Mouse (Mus musculus) liver, embryonic 14.5 days (tissue): ENCODE results near the gene Gm26938. TPM values are rescaled to one million over a fixed set of nuclear protein-coding genes. Genes with fewer than 3 reads are reported as not detected.
A peak's percentile ranks its signal among the peaks of the same experiment; 100 is the strongest.

Source experiments
- ATAC-seq: fragments of 200-750 bp; cut with Nextera tagmentation; 2 replicates; pipeline ENCODE4 v1.8.0; 2017; ENCODE audit warnings: moderate number of reproducible peaks, mild to moderate bottlenecking, moderate library complexity; ENCODE audit not compliant: insufficient read depth
- DNase-seq, 3 experiments: peaks; one replicate each; pipeline ENCODE4 v3.0.0-alpha.2; 2012 to 2013; ENCODE audit warnings: low read depth in 3 of 3, low spot score in 3 of 3
- H3K27ac ChIP-seq: fragments of 300-500 bp; sonication (generic); 2 replicates; pipeline ENCODE4 v1.5.1; 2014; ENCODE audit warnings: moderate library complexity, mild to moderate bottlenecking, control low read depth, inconsistent platforms
- H3K27me3 ChIP-seq: fragments of 300-500 bp; sonication (generic); 2 replicates; pipeline ENCODE4 v1.6.1; 2014; ENCODE audit warnings: mild to moderate bottlenecking, low read length, moderate library complexity; ENCODE audit not compliant: control insufficient read depth, insufficient read depth
- H3K36me3 ChIP-seq: fragments of 300-500 bp; sonication (generic); replicated peaks from 2 replicates; pipeline ENCODE4 v1.6.1; 2014; ENCODE audit warnings: low read depth; ENCODE audit not compliant: control insufficient read depth, insufficient read depth
- H3K4me1 ChIP-seq, 2 experiments: fragments of 200-500 bp in 1 of 2; fragments of 300-500 bp in 1 of 2; sonication (generic) in 1 of 2; replicated peaks; 2 replicates each; pipeline ENCODE4 v1.6.1; 2012 to 2014; ENCODE audit warnings: antibody characterized with exemption in 1 of 2, inconsistent platforms in 1 of 2, low read length in 1 of 2; ENCODE audit not compliant: control insufficient read depth in 2 of 2, insufficient read depth in 2 of 2
- H3K4me2 ChIP-seq: fragments of 300-500 bp; sonication (generic); 2 replicates; pipeline ENCODE4 v1.6.1; 2014; ENCODE audit warnings: low read depth, mild to moderate bottlenecking, control low read depth, moderate library complexity
- H3K4me3 ChIP-seq, 2 experiments: fragments of 200-500 bp in 1 of 2; fragments of 300-500 bp in 1 of 2; sonication (generic) in 1 of 2; 2 replicates each; pipeline ENCODE4 v1.5.1; 2012 to 2014; ENCODE audit warnings: low read depth in 2 of 2, low read length in 2 of 2, mild to moderate bottlenecking in 2 of 2, control low read depth in 1 of 2, inconsistent platforms in 1 of 2, moderate library complexity in 1 of 2; ENCODE audit not compliant: insufficient read depth in 1 of 2
- H3K9ac ChIP-seq: fragments of 300-500 bp; sonication (generic); replicated peaks from 2 replicates; pipeline ENCODE4 v1.6.1; 2014; ENCODE audit warnings: mild to moderate bottlenecking, control low read depth, moderate library complexity
- H3K9me3 ChIP-seq: fragments of 300-500 bp; sonication (generic); 2 replicates; pipeline ENCODE4 v1.6.1; 2016; ENCODE audit warnings: low read length, mixed read lengths; ENCODE audit not compliant: control insufficient read depth
- CTCF ChIP-seq: IDR thresholded peaks from 2 replicates; pipeline ENCODE4 v1.5.1; 2016; ENCODE audit warnings: antibody characterized with exemption, low read depth, control low read depth
- EP300 ChIP-seq: IDR thresholded peaks from 2 replicates; pipeline ENCODE4 v1.6.1; 2016; ENCODE audit warnings: antibody characterized with exemption, low read depth
- WGBS: fragments of 180-500 bp; shearing (Covaris S2); extraction: QIAGEN DNeasy Blood & Tissue Kit; methylation state at CpG from one replicate; pipeline ENCODE4 v1.1.7; 2014; ENCODE audit not compliant: insufficient replicate concordance; 5-methylcytosine and 5-hydroxymethylcytosine counted together
- polyA plus RNA-seq, 2 experiments: library from polyadenylated mRNA; depleted of rRNA in 1 of 2; stranded (reverse) in 1 of 2; unstranded in 1 of 2; fragments of >200 nt; fragmentation: Nextera tagmentation in 1 of 2; extraction: Ambion mirVana in 1 of 2; gene quantifications; 2 replicates each; pipeline versions ENCODE4 v1.2.1 to v1.2.3; 2012 to 2014

Gm26938 gene
- polyA plus RNA-seq, 2 experiments, result not detected

DNA sequence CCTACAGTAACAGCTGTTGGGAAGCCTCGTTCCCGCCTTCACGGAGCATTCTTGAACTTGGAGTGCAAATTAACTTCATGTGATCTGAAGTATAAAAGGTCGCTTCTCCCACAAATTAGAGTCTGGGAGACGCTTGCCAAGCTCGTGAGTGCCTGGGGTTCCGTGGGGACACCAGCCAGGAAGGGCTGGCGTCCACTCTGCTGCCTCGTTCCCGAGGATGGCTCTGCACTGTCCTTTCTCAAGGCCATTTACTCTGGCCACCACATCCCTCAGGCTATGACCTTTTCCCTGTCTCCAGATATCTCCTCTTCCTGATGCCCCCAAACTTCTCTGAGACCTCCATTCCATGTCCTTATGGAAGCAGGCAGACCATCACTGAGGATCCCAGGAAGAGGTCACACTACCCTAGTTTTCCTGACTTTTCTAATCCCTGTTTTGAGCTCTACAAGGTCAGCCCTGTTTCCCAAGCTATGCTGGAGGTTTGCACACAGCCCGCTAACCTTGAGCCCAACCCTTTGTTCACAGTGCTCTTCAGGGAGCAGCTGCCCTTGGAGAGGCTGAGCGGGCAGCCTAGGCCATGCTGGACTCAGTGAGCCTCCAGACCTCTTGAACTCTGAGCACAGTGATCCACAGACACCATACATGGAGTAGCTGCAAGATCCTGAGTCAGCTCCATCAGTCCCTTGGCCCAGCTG is 23.6 kb upstream of the Gm26938 start:
- H3K9me3 ChIP-seq, result no peaks in the 10 kb centered on the region
- H3K4me3 ChIP-seq, result no peak overlapping the region
- ATAC-seq (no peak), DNase-seq (no peak)
- WGBS, result 63% methylated on average over 12 of the region's 12 CpGs
- no peak overlapping the region for H3K4me2 ChIP-seq
- no peaks in the 10 kb centered on the region for H3K27me3 ChIP-seq
- H3K9ac ChIP-seq, result no peak overlapping the region
- no peak for TF ChIP-seq EP300
- TF ChIP-seq CTCF, result no peak
- no peak overlapping the region for H3K27ac ChIP-seq
- H3K4me1 ChIP-seq, result no peaks in the 10 kb centered on the region
- no peaks in the 10 kb centered on the region for H3K36me3 ChIP-seq

DNA sequence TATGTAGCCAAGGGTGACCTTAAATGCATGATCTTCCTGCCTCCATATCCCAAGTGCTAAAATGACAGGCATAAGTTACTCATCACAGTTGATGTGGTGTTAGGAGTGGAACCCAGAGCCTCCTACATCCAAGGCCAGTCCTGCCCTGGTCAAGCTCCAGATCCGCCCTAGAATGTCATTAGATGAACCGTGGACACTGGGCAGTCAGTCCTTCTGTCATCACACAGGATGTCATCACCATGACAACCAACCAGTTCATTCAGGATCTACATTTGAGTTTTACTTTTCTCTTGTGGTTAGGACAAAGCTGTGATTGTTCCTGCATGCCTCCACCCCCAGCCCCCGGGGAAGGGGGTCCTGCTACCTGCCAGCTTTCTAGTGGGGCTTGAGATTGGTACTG is 12.9 kb upstream of the Gm26938 start:
- no peak for ATAC-seq
- WGBS, result 32% methylated on average over 3 of the region's 3 CpGs
- Histone ChIP-seq H3K36me3 (no peaks in the 10 kb centered on the region), H3K27ac (no peak overlapping the region), H3K27me3 (no peaks in the 10 kb centered on the region), H3K9me3 (no peaks in the 10 kb centered on the region), H3K4me3 (no peak overlapping the region), H3K4me1 (no peaks in the 10 kb centered on the region), H3K4me2 (no peak overlapping the region), H3K9ac (no peak overlapping the region)
- TF ChIP-seq CTCF, result no peak
- no peak for TF ChIP-seq EP300
- no peak for DNase-seq

DNA sequence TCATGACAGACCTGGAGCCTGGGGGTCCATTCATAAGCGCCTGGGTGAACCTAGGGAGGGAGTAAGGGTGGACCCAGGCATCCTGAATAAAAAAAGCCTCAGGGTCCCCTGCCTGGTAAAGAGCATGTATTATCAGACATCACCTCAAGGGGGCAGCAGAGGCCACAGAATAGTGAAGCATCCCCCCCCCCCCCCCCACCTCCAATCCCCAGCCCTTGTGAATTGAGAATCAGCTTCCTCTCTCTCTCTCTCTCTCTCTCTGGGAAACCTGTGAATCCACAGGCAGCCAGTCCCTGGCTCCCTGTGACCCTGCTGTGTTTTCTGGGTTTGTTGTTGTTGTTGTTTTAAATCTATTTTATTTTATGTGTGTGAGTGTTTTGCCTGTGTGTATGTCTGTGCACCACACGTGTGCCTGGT is 12.3 kb upstream of the Gm26938 start:
- peak; percentile 49 for TF ChIP-seq CTCF
- TF ChIP-seq EP300, result no peak
- no peak overlapping the region for H3K9ac ChIP-seq
- ATAC-seq, result no peak
- H3K4me1 ChIP-seq, result no peaks in the 10 kb centered on the region
- 12% methylated on average over 2 of the region's 2 CpGs for WGBS
- DNase-seq, result no peak
- H3K4me3 ChIP-seq, result no peak overlapping the region
- no peaks in the 10 kb centered on the region for H3K27me3 ChIP-seq
- H3K4me2 ChIP-seq, result no peak overlapping the region
- no peaks in the 10 kb centered on the region for H3K9me3 ChIP-seq
- H3K36me3 ChIP-seq, result no peaks in the 10 kb centered on the region
- H3K27ac ChIP-seq, result no peak overlapping the region

DNA sequence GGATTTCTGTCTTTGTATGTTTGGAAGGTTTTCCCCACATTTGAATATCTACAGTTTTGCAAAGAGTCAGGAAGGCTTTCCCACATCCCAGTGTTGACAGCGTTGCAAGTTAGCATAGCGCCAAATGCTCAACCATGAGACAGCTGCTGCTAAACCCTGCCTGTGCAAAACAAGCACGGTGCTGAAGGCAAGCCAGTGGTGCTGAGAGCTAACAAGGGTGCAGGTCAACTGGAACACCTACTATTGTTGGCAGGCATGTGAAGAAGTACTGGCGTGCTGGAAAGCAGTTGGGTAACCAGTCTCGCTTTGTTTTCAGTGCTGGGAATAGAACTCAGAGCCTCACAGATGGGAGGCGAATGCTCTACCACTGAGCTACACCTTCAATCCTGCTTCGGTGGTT is 9.5 kb upstream of the Gm26938 start:
- no peak overlapping the region for H3K4me2 ChIP-seq

DNA sequence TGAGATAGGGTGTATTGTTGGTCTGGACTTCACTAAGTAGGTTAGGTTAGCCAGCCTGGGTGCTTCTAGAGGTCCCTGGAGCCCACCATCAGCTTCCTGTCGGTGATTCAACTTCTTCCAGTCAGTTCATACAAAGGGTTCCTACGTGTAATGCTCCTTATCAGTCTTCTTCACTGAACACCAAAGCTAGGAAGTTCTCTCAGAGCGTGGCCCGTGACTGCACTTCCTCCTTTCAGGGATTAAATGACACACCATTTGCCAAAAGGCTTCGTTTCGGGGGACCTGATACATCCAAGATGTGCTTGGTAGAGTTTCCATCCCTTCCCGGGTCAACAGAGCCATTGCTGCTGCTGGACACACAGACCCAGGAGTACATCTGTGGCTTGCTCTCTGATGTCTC is 5.9 kb upstream of the Gm26938 start:
- no peaks in the 10 kb centered on the region for H3K27me3 ChIP-seq
- H3K4me2 ChIP-seq, result no peak overlapping the region
- no peak overlapping the region for H3K9ac ChIP-seq
- no peak for TF ChIP-seq EP300
- DNase-seq, result no peak
- no peak overlapping the region for H3K27ac ChIP-seq
- H3K9me3 ChIP-seq, result no peaks in the 10 kb centered on the region
- peaks cover 0 to 1% of the 10 kb centered on the region in 2 experiments; a peak in 1 of 4 replicates for H3K4me1 ChIP-seq
- ATAC-seq, result no peak
- H3K36me3 ChIP-seq, result no peaks in the 10 kb centered on the region
- H3K4me3 ChIP-seq, result no peak overlapping the region
- 17% methylated on average over 7 of the region's 7 CpGs for WGBS

More for the DNA sequence above, 9.5 kb upstream of the Gm26938 start:
- Histone ChIP-seq H3K27me3 (no peaks in the 10 kb centered on the region), H3K4me1 (no peaks in the 10 kb centered on the region; a peak in 1 of 4 replicates), H3K27ac (no peak overlapping the region), H3K4me3 (no peak overlapping the region), H3K9me3 (no peaks in the 10 kb centered on the region), H3K36me3 (no peaks in the 10 kb centered on the region), H3K9ac (no peak overlapping the region)
- TF ChIP-seq EP300, result no peak
- TF ChIP-seq CTCF, result no peak
- WGBS, result 71% methylated on average over 7 of the region's 7 CpGs
- DNase-seq (no peak), ATAC-seq (no peak)
